Mouse (Mus musculus) embryonic facial prominence, embryonic 10.5 days (tissue): Measurements from ENCODE around the gene Ncoa1. TPM values are rescaled to one million over a fixed set of nuclear protein-coding genes. Genes with fewer than 3 reads are reported as not detected.

Experiments used
- DNase-seq: peaks from one replicate; pipeline ENCODE4 v3.0.0-alpha.2; 2017; ENCODE audit warnings: low spot score
- H3K27ac ChIP-seq: fragments of 300-500 bp; sonication (generic); replicated peaks from 2 replicates; pipeline ENCODE4 v1.5.1; 2016; ENCODE audit warnings: mild to moderate bottlenecking
- H3K27me3 ChIP-seq: fragments of 300-500 bp; sonication (generic); replicated peaks from 2 replicates; pipeline ENCODE4 v1.6.1; 2016; ENCODE audit warnings: low read depth, mild to moderate bottlenecking; ENCODE audit not compliant: poor library complexity, severe bottlenecking
- H3K36me3 ChIP-seq: fragments of 300-500 bp; sonication (generic); replicated peaks from 2 replicates; pipeline ENCODE4 v1.6.1; 2016; ENCODE audit warnings: mild to moderate bottlenecking, moderate library complexity
- H3K4me1 ChIP-seq: fragments of 300-500 bp; sonication (generic); 2 replicates; pipeline ENCODE4 v1.6.1; 2016
- H3K4me3 ChIP-seq: fragments of 300-500 bp; sonication (generic); 2 replicates; pipeline ENCODE4 v1.5.1; 2016; ENCODE audit warnings: mild to moderate bottlenecking, moderate library complexity
- H3K9me3 ChIP-seq: fragments of 300-500 bp; sonication (generic); 2 replicates; pipeline ENCODE4 v1.6.1; 2016; ENCODE audit warnings: mild to moderate bottlenecking
- WGBS: fragments of 180-500 bp; shearing (Covaris S2); methylation state at CpG from one replicate; pipeline ENCODE4 v1.1.7; 2016; 5-methylcytosine and 5-hydroxymethylcytosine counted together
- polyA plus RNA-seq: library from polyadenylated mRNA; unstranded; fragments of >200 nt; fragmentation: Nextera tagmentation; extraction: Ambion mirVana; gene quantifications from 2 replicates; pipeline ENCODE4 v1.2.1, GENCODE M21; 2016

Gene Ncoa1
- polyA plus RNA-seq, 1 experiment from 2014 or later, result 2.4 TPM

- 95% methylated on average over 4 of the region's 4 CpGs for WGBS
Measured at GRCm38 (mm10) chr12:4418824-4419223, 58.2 kb downstream of the Ncoa1 start.

GRCm38 (mm10) chr12:4417626-4418263 is 59.2 kb downstream of the Ncoa1 start:
- Histone ChIP-seq H3K9me3 (no peaks in the 10 kb centered on the region), H3K36me3 (no peaks in the 10 kb centered on the region), H3K27ac (no peak overlapping the region), H3K27me3 (no peaks in the 10 kb centered on the region), H3K4me3 (no peak overlapping the region), H3K4me1 (no peaks in the 10 kb centered on the region)
- DNase-seq, result no peak
- WGBS, result 88% methylated on average over 3 of the region's 3 CpGs

More at GRCm38 (mm10) chr12:4418824-4419223, 58.2 kb downstream of the Ncoa1 start:
- Histone ChIP-seq H3K4me1 (no peaks in the 10 kb centered on the region), H3K27me3 (no peaks in the 10 kb centered on the region), H3K36me3 (no peaks in the 10 kb centered on the region), H3K9me3 (no peaks in the 10 kb centered on the region), H3K4me3 (no peak overlapping the region), H3K27ac (no peak overlapping the region)
- no peak for DNase-seq

GRCm38 (mm10) chr12:4407085-4407484 is 69.9 kb downstream of the Ncoa1 start:
- Histone ChIP-seq H3K27ac (no peak overlapping the region), H3K36me3 (no peaks in the 10 kb centered on the region), H3K9me3 (no peaks in the 10 kb centered on the region), H3K4me3 (no peak overlapping the region), H3K4me1 (no peaks in the 10 kb centered on the region), H3K27me3 (no peaks in the 10 kb centered on the region)
- 80% methylated on average over 2 of the region's 2 CpGs for WGBS
- no peak for DNase-seq

- H3K27me3 ChIP-seq, result no peaks in the 10 kb centered on the region
- no peak for DNase-seq
- H3K4me1 ChIP-seq, result no peaks in the 10 kb centered on the region
- H3K36me3 ChIP-seq, result no peaks in the 10 kb centered on the region
- H3K27ac ChIP-seq, result no peak overlapping the region
- H3K4me3 ChIP-seq, result no peak overlapping the region
- H3K9me3 ChIP-seq, result no peaks in the 10 kb centered on the region
- 81% methylated on average over 3 of the region's 3 CpGs for WGBS
Measured at GRCm38 (mm10) chr12:4406155-4406554, 70.8 kb downstream of the Ncoa1 start.

GRCm38 (mm10) chr12:4403206-4403605 is 73.8 kb downstream of the Ncoa1 start:
- no peak for DNase-seq
- no peaks in the 10 kb centered on the region for H3K36me3 ChIP-seq
- no peaks in the 10 kb centered on the region for H3K27me3 ChIP-seq
- WGBS, result 60% methylated on average over 4 of the region's 4 CpGs
- H3K9me3 ChIP-seq, result no peaks in the 10 kb centered on the region
- H3K4me3 ChIP-seq, result no peak overlapping the region
- no peak overlapping the region for H3K27ac ChIP-seq
- no peaks in the 10 kb centered on the region for H3K4me1 ChIP-seq

- no peak overlapping the region for H3K4me3 ChIP-seq
- H3K4me1 ChIP-seq, result peaks cover 1% of the 10 kb centered on the region; the same call in 1 of the 2 replicates
- no peaks in the 10 kb centered on the region for H3K27me3 ChIP-seq
- no peak overlapping the region for H3K27ac ChIP-seq
- no peaks in the 10 kb centered on the region for H3K36me3 ChIP-seq
- H3K9me3 ChIP-seq, result no peaks in the 10 kb centered on the region
- DNase-seq, result no peak
- WGBS, result 79% methylated on average over 7 of the region's 7 CpGs
Measured at GRCm38 (mm10) chr12:4396221-4396620, 80.8 kb downstream of the Ncoa1 start.

GRCm38 (mm10) chr12:4392590-4392989 is 84.4 kb downstream of the Ncoa1 start:
- Histone ChIP-seq H3K9me3 (no peaks in the 10 kb centered on the region), H3K27me3 (no peaks in the 10 kb centered on the region), H3K36me3 (no peaks in the 10 kb centered on the region), H3K27ac (no peak overlapping the region), H3K4me3 (no peak overlapping the region), H3K4me1 (peaks cover 3% of the 10 kb centered on the region; the same call in 1 of the 2 replicates)
- WGBS, result 61% methylated on average over 2 of the region's 2 CpGs
- no peak for DNase-seq

- H3K27ac ChIP-seq, result no peak overlapping the region
- WGBS, result 82% methylated on average over 3 of the region's 3 CpGs
- H3K27me3 ChIP-seq, result no peaks in the 10 kb centered on the region
- no peaks in the 10 kb centered on the region for H3K36me3 ChIP-seq
- no peak for DNase-seq
- no peak overlapping the region for H3K4me3 ChIP-seq
- no peaks in the 10 kb centered on the region for H3K9me3 ChIP-seq
- peaks cover 3% of the 10 kb centered on the region; the same call in 1 of the 2 replicates for H3K4me1 ChIP-seq
Measured at GRCm38 (mm10) chr12:4392074-4392473, 84.9 kb downstream of the Ncoa1 start.

- peaks cover 3% of the 10 kb centered on the region; the same call in 1 of the 2 replicates for H3K4me1 ChIP-seq
- 50% methylated on average over 4 of the region's 4 CpGs for WGBS
- no peak for DNase-seq
- H3K27me3 ChIP-seq, result no peaks in the 10 kb centered on the region
- no peak overlapping the region for H3K4me3 ChIP-seq
- no peak overlapping the region for H3K27ac ChIP-seq
- H3K9me3 ChIP-seq, result no peaks in the 10 kb centered on the region
- no peaks in the 10 kb centered on the region for H3K36me3 ChIP-seq
Measured at GRCm38 (mm10) chr12:4391256-4391655, 85.7 kb downstream of the Ncoa1 start.

- Histone ChIP-seq H3K27me3 (no peaks in the 10 kb centered on the region), H3K36me3 (no peaks in the 10 kb centered on the region), H3K27ac (no peak overlapping the region), H3K9me3 (no peaks in the 10 kb centered on the region), H3K4me1 (peaks cover 3% of the 10 kb centered on the region; the same call in 1 of the 2 replicates), H3K4me3 (no peak overlapping the region)
- WGBS, result 68% methylated on average over 5 of the region's 5 CpGs
- DNase-seq, result no peak
Measured at GRCm38 (mm10) chr12:4390721-4391120, 86.3 kb downstream of the Ncoa1 start.

- 93% methylated on average over 3 of the region's 3 CpGs for WGBS
- DNase-seq, result no peak
- no peaks in the 10 kb centered on the region for H3K9me3 ChIP-seq
Measured at GRCm38 (mm10) chr12:4386077-4386719, 90.8 kb downstream of the Ncoa1 start.

GRCm38 (mm10) chr12:4383061-4383460 is 93.9 kb downstream of the Ncoa1 start:
- H3K27me3 ChIP-seq, result no peaks in the 10 kb centered on the region
- H3K4me1 ChIP-seq, result no peaks in the 10 kb centered on the region
- H3K9me3 ChIP-seq, result no peaks in the 10 kb centered on the region
- no peak overlapping the region for H3K27ac ChIP-seq
- 88% methylated on average over 3 of the region's 3 CpGs for WGBS
- H3K4me3 ChIP-seq, result no peak overlapping the region
- DNase-seq, result no peak
- H3K36me3 ChIP-seq, result no peaks in the 10 kb centered on the region

More at GRCm38 (mm10) chr12:4386077-4386719, 90.8 kb downstream of the Ncoa1 start:
- no peak overlapping the region for H3K27ac ChIP-seq
- H3K4me1 ChIP-seq, result peaks cover 1% of the 10 kb centered on the region; the same call in 1 of the 2 replicates
- H3K27me3 ChIP-seq, result no peaks in the 10 kb centered on the region
- no peak overlapping the region for H3K4me3 ChIP-seq
- H3K36me3 ChIP-seq, result no peaks in the 10 kb centered on the region
